Comparison of ENCODE assay signal across 7 mouse cellular contexts in the genomic region with DNA sequence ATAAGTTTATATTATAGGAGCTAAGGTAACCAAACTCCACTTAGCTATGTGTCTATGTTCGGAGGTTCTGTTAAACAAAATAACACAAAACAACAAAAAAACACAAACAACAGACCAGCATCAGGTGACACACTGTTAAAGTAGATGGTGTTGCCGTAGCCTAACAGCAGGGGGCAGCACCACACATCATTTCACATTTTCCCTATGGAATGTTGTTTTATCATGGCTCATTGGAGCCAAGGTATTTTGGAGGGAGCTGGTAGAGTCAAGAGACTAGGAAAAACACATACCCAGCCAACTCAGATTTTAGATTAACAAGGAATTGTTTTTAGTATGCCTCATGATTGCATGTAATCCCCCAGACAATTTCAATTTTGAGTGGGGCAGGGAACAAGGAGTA. TPM values are rescaled to one million over a fixed set of nuclear protein-coding genes. Genes with fewer than 3 reads are reported as not detected.
DNase-seq lines count a peak whose midpoint lies in the region; TF ChIP-seq lines count a peak whose summit lies in the region.

No protein-coding gene starts in this region.

- TF ChIP-seq EP300 in ES-Bruce4 (IDR thresholded peaks at IDR 0.05; ENCODE audit: insufficient read depth, low read depth, low read length) = no peak

- peak; percentile 84 for DNase-seq in R1 (ENCODE audit: low read depth, low spot score)
- DNase-seq in cerebellum, postnatal 36 days = peak; percentile 63 to 67
- DNase-seq in gastrocnemius, postnatal 10 days = peak; percentile 60
- DNase-seq in kidney, postnatal 14 days = peak; percentile 87
- DNase-seq in lung, adult 18-20 months = peak; percentile 12 to 46
- DNase-seq in right cerebral cortex, postnatal 10 days (ENCODE audit: low spot score in 2 of 2) = peak; percentile 47 to 71

- H3K27me3 ChIP-seq in ES-Bruce4 (ENCODE audit: control insufficient read depth, insufficient read depth, low read length, poor library complexity, severe bottlenecking) = no peaks in the 10 kb centered on the region

- TF ChIP-seq CTCF in ES-Bruce4 (IDR thresholded peaks at IDR 0.05; ENCODE audit: low read depth, low read length) = no peak

- H3K9me3 ChIP-seq in ES-Bruce4 (replicated peaks; ENCODE audit: control insufficient read depth, insufficient read depth, low read length, poor library complexity, severe bottlenecking) = no peaks in the 10 kb centered on the region

- H3K27ac ChIP-seq in ES-Bruce4 (ENCODE audit: insufficient read depth, low read length) = 0 out of 2 replicates have a peak overlapping the region, but pooled peaks have one; percentile 32

- H3K4me1 ChIP-seq in ES-Bruce4 (ENCODE audit: control insufficient read depth, insufficient read depth, low read length) = no peaks in the 10 kb centered on the region

- no peak for TF ChIP-seq POLR2A in ES-Bruce4 (IDR thresholded peaks at IDR 0.05; ENCODE audit: insufficient read depth, low read length)

- H3K9ac ChIP-seq in ES-Bruce4 (ENCODE audit: low read depth, poor library complexity, severe bottlenecking) = no peak overlapping the region

- no peaks in the 10 kb centered on the region for H3K36me3 ChIP-seq in ES-Bruce4 (ENCODE audit: control insufficient read depth, insufficient read depth, low read length, poor library complexity, severe bottlenecking)

- H3K4me3 ChIP-seq in ES-Bruce4 (ENCODE audit: low read depth, low read length) = no peak overlapping the region

RNA-seq across cellular contexts. Expression of gene Lrrc31, which starts 3.3 kb away (rescaled TPM):
- polyA plus RNA-seq in ES-Bruce4 (2011; ENCODE audit: insufficient read depth, insufficient read length, low read depth, missing spikeins) = 16.8 and 19.9 TPM in 2 replicates
- not detected for total RNA-seq in gastrocnemius, postnatal 10 days (2021)

RNA-seq across cellular contexts. Expression of gene Lrrc34, which starts 48.7 kb away (rescaled TPM):
- polyA plus RNA-seq in ES-Bruce4 (2011; ENCODE audit: insufficient read depth, insufficient read length, low read depth, missing spikeins) = 31.1 and 36.1 TPM in 2 replicates
- total RNA-seq in gastrocnemius, postnatal 10 days (2021) = not detected

RNA-seq across cellular contexts. Expression of gene Samd7, which starts 49.7 kb away (rescaled TPM):
- not detected in 2 replicates for polyA plus RNA-seq in ES-Bruce4 (2011; ENCODE audit: insufficient read depth, insufficient read length, low read depth, missing spikeins)
- under 1 TPM; 0.26 to 0.36 TPM for total RNA-seq in gastrocnemius, postnatal 10 days (2021)

RNA-seq across cellular contexts. Expression of gene Lrriq4, which starts 52.0 kb away (rescaled TPM):
- 2.4 and 3.3 TPM in 2 replicates for polyA plus RNA-seq in ES-Bruce4 (2011; ENCODE audit: insufficient read depth, insufficient read length, low read depth, missing spikeins)
- not detected for total RNA-seq in gastrocnemius, postnatal 10 days (2021)

Comparison
In these comparisons a context has a peak if more than half of its experiments do, and no peak if none do; other contexts are left out.
1. DNase-seq: peak in every context shown above with its lines; median percentile 87 in kidney, postnatal 14 days; 84 in R1; 65 in cerebellum, postnatal 36 days; 60 in gastrocnemius, postnatal 10 days; 59 in right cerebral cortex, postnatal 10 days; 29 in lung, adult 18-20 months.